Mouse (Mus musculus) lung, postnatal 0 days (tissue): ENCODE measurements around the gene Nop56. TPM values are rescaled to one million over a fixed set of nuclear protein-coding genes. Genes with fewer than 3 reads are reported as not detected.

Source experiments
- ATAC-seq: fragments of 200-750 bp; cut with Nextera tagmentation; 2 replicates; pipeline ENCODE4 v1.8.0; 2017; ENCODE audit warnings: moderate library complexity
- DNase-seq: peaks from one replicate; pipeline ENCODE4 v3.0.0-alpha.2; 2016; ENCODE audit warnings: low spot score
- H3K27ac ChIP-seq: fragments of 300-500 bp; sonication (generic); 2 replicates; pipeline ENCODE4 v1.5.1; 2014; ENCODE audit warnings: antibody characterized with exemption, mild to moderate bottlenecking, low read length, mixed read lengths
- H3K27me3 ChIP-seq: fragments of 300-500 bp; sonication (generic); replicated peaks from 2 replicates; pipeline ENCODE4 v1.6.1; 2014; ENCODE audit warnings: low read length, mixed read lengths; ENCODE audit not compliant: insufficient read depth
- H3K36me3 ChIP-seq: fragments of 300-500 bp; sonication (generic); 2 replicates; pipeline ENCODE4 v1.6.1; 2014; ENCODE audit warnings: low read length, mixed read lengths; ENCODE audit not compliant: insufficient read depth
- H3K4me1 ChIP-seq: fragments of 300-500 bp; sonication (generic); 2 replicates; pipeline ENCODE4 v1.6.1; 2014; ENCODE audit warnings: antibody characterized with exemption, low read depth, low read length, mixed read lengths; ENCODE audit not compliant: insufficient read depth
- H3K4me2 ChIP-seq: fragments of 300-500 bp; sonication (generic); replicated peaks from 2 replicates; pipeline ENCODE4 v1.6.1; 2014; ENCODE audit warnings: low read depth, mild to moderate bottlenecking, low read length, moderate library complexity, mixed read lengths
- H3K4me3 ChIP-seq: fragments of 300-500 bp; sonication (generic); 2 replicates; pipeline ENCODE4 v1.5.1; 2014; ENCODE audit warnings: low read depth, low read length
- H3K9ac ChIP-seq: fragments of 300-500 bp; sonication (generic); replicated peaks from 2 replicates; pipeline ENCODE4 v1.6.1; 2014; ENCODE audit warnings: low read depth, mild to moderate bottlenecking
- H3K9me3 ChIP-seq: fragments of 300-500 bp; sonication (generic); 2 replicates; pipeline ENCODE4 v1.6.1; 2016; ENCODE audit warnings: low read length, mixed read lengths
- CTCF ChIP-seq: IDR thresholded peaks from 2 replicates; pipeline ENCODE4 v1.5.1; 2016; ENCODE audit warnings: antibody characterized with exemption, mild to moderate bottlenecking
- EP300 ChIP-seq: IDR thresholded peaks from 2 replicates; pipeline ENCODE4 v1.6.1; 2016; ENCODE audit warnings: antibody characterized with exemption, mild to moderate bottlenecking, control low read depth
- WGBS: fragments of 180-500 bp; shearing (Covaris S2); extraction: QIAGEN DNeasy Blood & Tissue Kit; methylation state at CpG from one replicate; pipeline ENCODE4 v1.1.7; 2014; 5-methylcytosine and 5-hydroxymethylcytosine counted together
- polyA plus RNA-seq: library from polyadenylated mRNA; unstranded; fragments of >200 nt; fragmentation: Nextera tagmentation; extraction: Ambion mirVana; gene quantifications from 2 replicates; pipeline ENCODE4 v1.2.1, GENCODE M21; 2015

Nop56 gene
- polyA plus RNA-seq, 1 experiment from 2014 or later = 56.1 TPM

- Histone ChIP-seq H3K27me3 (no peaks in the 10 kb centered on the region), H3K4me3 (no peak overlapping the region), H3K9me3 (no peaks in the 10 kb centered on the region), H3K9ac (no peak overlapping the region), H3K27ac (no peak overlapping the region), H3K36me3 (peaks cover 17% of the 10 kb centered on the region), H3K4me2 (no peak overlapping the region), H3K4me1 (peaks cover 7% of the 10 kb centered on the region; the same call in 1 of the 2 replicates)
- ATAC-seq (no peak), DNase-seq (no peak)
- TF ChIP-seq CTCF = no peak
- TF ChIP-seq EP300 = no peak
- WGBS = 34% methylated on average over 8 of the region's 8 CpGs
These were observed 5.4 kb downstream of the Nop56 start for GRCm38 (mm10) chr2:130279600-130280091.

GRCm38 (mm10) chr2:130280224-130280623 is 6.0 kb downstream of the Nop56 start:
- DNase-seq (no peak), ATAC-seq (no peak)
- H3K27me3 ChIP-seq = no peaks in the 10 kb centered on the region
- no peak overlapping the region for H3K4me3 ChIP-seq
- H3K9ac ChIP-seq = no peak overlapping the region
- no peak overlapping the region for H3K27ac ChIP-seq
- WGBS = 37% methylated on average over 7 of the region's 7 CpGs
- no peaks in the 10 kb centered on the region for H3K9me3 ChIP-seq
- H3K4me2 ChIP-seq = no peak overlapping the region
- peaks cover 7% of the 10 kb centered on the region; the same call in 1 of the 2 replicates for H3K4me1 ChIP-seq
- TF ChIP-seq CTCF (no peak), EP300 (no peak)
- H3K36me3 ChIP-seq = peaks cover 17% of the 10 kb centered on the region

- H3K4me3 ChIP-seq = no peak overlapping the region
- DNase-seq (no peak), ATAC-seq (no peak)
- H3K36me3 ChIP-seq = peaks cover 17% of the 10 kb centered on the region
- WGBS = 59% methylated on average over 4 of the region's 4 CpGs
- H3K27me3 ChIP-seq = no peaks in the 10 kb centered on the region
- H3K9me3 ChIP-seq = no peaks in the 10 kb centered on the region
- no peak for TF ChIP-seq EP300
- TF ChIP-seq CTCF = no peak
- H3K9ac ChIP-seq = no peak overlapping the region
- H3K4me1 ChIP-seq = peaks cover 7% of the 10 kb centered on the region; the same call in 1 of the 2 replicates
- H3K4me2 ChIP-seq = no peak overlapping the region
- no peak overlapping the region for H3K27ac ChIP-seq
These were observed 6.6 kb downstream of the Nop56 start for GRCm38 (mm10) chr2:130280818-130281217.

DNA sequence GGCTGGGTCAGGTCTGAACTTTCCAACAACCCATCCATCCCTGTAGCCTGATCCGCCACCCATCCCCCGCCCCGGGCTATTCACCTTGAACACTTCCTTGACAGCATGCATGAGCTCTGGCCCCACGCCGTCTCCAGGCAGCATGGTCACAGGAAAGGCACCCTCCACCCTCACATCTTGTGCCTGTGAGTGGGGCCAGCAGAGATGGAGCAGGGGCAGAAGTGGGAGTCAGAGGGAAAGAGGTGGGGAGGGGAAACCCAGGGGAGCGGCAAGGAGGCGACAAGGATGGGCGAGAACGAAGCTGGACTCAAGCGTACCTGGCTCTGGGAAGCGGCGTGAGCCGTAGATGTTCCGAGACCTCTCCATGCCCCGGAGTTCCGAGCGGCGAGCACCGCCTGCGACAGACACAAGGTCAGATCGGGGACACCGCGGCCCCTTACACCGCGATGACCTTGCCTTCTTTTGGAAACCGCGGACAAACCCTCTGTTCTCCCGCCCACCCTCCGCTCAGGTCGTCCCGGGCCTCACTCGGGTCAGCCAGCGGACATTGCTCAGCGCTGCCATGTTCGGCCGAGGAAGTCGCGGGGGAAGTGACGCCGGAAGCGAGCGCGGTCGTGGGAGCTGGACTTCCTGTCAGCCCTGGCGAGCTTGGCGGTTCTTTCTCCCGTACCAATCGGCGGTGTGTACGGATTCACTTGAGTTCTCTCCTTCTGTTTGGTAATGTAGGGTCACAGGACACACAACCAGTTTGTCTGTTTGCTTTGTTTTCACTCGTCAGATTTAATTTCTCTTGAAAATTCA is 9.8 kb downstream of the Nop56 start, which contains the start of gene Idh3b:
Gene Idh3b (minus strand): TSS at position 694 of the 801 bp plus-strand sequence.
- Histone ChIP-seq H3K27ac (peak within 1 kb of the TSS; percentile 77), H3K4me2 (peak within 1 kb of the TSS; percentile 90), H3K9ac (peak within 1 kb of the TSS; percentile 88), H3K27me3 (no peaks in the 10 kb centered on the region), H3K4me3 (peak within 1 kb of the TSS; percentile 81), H3K9me3 (no peaks in the 10 kb centered on the region), H3K36me3 (peaks cover 11% of the 10 kb centered on the region), H3K4me1 (peaks cover 7% of the 10 kb centered on the region; the same call in 1 of the 2 replicates)
- ATAC-seq (peak; percentile 97), DNase-seq (peak; percentile 93)
- no peak for TF ChIP-seq EP300
- TF ChIP-seq CTCF = no peak
- 3% methylated on average over 49 of the region's 51 CpGs for whole genome bisulfite sequencing

- Histone ChIP-seq H3K27me3 (peaks cover 7% of the 10 kb centered on the region), H3K9me3 (no peaks in the 10 kb centered on the region), H3K4me2 (no peak overlapping the region), H3K36me3 (no peaks in the 10 kb centered on the region), H3K4me3 (no peak overlapping the region), H3K9ac (no peak overlapping the region), H3K4me1 (no peaks in the 10 kb centered on the region), H3K27ac (no peak overlapping the region)
- no peak for ATAC-seq
- TF ChIP-seq CTCF (no peak), EP300 (no peak)
- 51% methylated on average over 4 of the region's 4 CpGs for WGBS
- DNase-seq = no peak
These were observed 14.9 kb downstream of the Nop56 start for GRCm38 (mm10) chr2:130289086-130289485.

- DNase-seq (peak; percentile 85), ATAC-seq (peak; percentile 65)
- no peaks in the 10 kb centered on the region for H3K36me3 ChIP-seq
- H3K4me3 ChIP-seq = no peak overlapping the region
- H3K27me3 ChIP-seq = peaks cover 20% of the 10 kb centered on the region
- 5% methylated on average over 8 of the region's 8 CpGs for WGBS
- no peak overlapping the region for H3K27ac ChIP-seq
- no peaks in the 10 kb centered on the region for H3K9me3 ChIP-seq
- H3K9ac ChIP-seq = no peak overlapping the region
- TF ChIP-seq EP300 = no peak
- TF ChIP-seq CTCF = peak; percentile 95
- no peak overlapping the region for H3K4me2 ChIP-seq
- H3K4me1 ChIP-seq = peaks cover 6% of the 10 kb centered on the region
These were observed 17.2 kb downstream of the Nop56 start for GRCm38 (mm10) chr2:130291434-130291833.
